Mouse (Mus musculus): ENCODE measurements around the gene 9030612E09Rik. TPM values are rescaled to one million over a fixed set of nuclear protein-coding genes. Genes with fewer than 3 reads are reported as not detected.

9030612E09Rik gene
- polyA plus RNA-seq (2014; fragmentation: Illumina TruSeq; extraction: RNeasy Lipid Tissue Mini Kit (QIAGEN cat#74804); ENCODE audit: low read depth, low replicate concordance): not detected

GRCm38 (mm10) chr10:43174326-43175155 is at the start of gene 9030612E09Rik, which contains the start of gene Sobp:
Gene 9030612E09Rik (plus strand): TSS chr10:43174704.
Gene Sobp (minus strand): TSS chr10:43174530.

DNA sequence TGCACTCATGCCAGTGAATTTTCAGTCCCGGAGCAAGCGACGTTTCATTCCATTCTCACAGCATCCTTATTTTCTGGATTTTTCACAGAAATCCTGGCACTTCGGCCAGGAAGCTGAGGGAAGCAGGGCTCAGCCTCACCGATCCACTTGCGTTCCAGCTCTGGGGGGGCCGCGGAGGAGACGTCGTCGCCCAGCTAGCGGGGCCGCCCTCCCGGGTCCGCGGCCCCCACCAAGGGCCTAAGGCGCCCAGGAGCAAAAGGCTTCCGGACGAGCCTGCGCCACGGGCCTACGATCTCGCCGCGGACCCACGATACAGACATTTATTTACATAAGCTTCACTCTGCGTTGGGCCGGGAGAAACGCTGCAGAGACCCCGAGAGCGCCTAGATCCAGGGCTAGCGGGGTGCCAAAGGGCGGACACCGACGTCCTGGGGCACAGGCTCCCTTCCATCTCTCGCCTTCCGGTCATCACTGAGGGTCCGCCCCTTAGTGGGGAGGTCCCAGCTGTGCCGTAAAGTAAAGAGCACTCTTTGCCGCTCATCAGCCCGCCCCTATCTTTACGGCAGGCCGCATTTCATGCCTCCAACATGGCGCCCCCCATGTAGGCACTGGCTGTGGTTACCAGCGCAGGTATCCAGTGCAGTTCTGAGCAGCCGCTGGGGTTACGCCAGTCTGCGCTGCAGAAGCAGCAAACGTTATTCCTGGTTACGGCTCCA is 46.6 kb downstream of the 9030612E09Rik start, which contains the start of gene Pdss2:
TSS of gene Pdss2 (plus strand) at position 577 of the 716 bp plus-strand sequence.

Other genes starting within 250 kb of the 9030612E09Rik start
- gene Sobp, start 174 bp upstream of the 9030612E09Rik start, polyA plus RNA-seq (2014; fragmentation: Illumina TruSeq; extraction: RNeasy Lipid Tissue Mini Kit (QIAGEN cat#74804); ENCODE audit: low read depth, low replicate concordance): 0.11 TPM
- gene Pdss2, start 46.8 kb downstream of the 9030612E09Rik start, polyA plus RNA-seq (2014; fragmentation: Illumina TruSeq; extraction: RNeasy Lipid Tissue Mini Kit (QIAGEN cat#74804); ENCODE audit: low read depth, low replicate concordance): 13.3 TPM

Data from liver, adult 10 weeks (tissue).